Mouse (Mus musculus) CH12.LX (cell line): ENCODE measurements at regions not wholly inside any gene's neighbourhood (a gene's known extent, or its start where the extent isn't known, plus 50 kb on each side); places are given as distances from the start of the nearest gene placed in this dataset.

ENCODE experiments used
- DNase-seq: peaks from one replicate; pipeline ENCODE4 v3.0.0-alpha.2; 2013; ENCODE audit errors: extremely low read depth
- H3K27ac ChIP-seq: 2 replicates; pipeline ENCODE4 v1.5.1; 2012; ENCODE audit warnings: low read depth, mild to moderate bottlenecking, control low read depth, moderate library complexity; ENCODE audit not compliant: insufficient read depth
- H3K27me3 ChIP-seq: replicated peaks from 2 replicates; pipeline ENCODE3; 2012; ENCODE audit warnings: inconsistent platforms
- H3K36me3 ChIP-seq, 2 experiments: replicated peaks in 1 of 2; 2 replicates each; pipeline versions ENCODE3 to v1.6.1; 2012; ENCODE audit warnings: inconsistent platforms in 1 of 2, low read length in 1 of 2, mild to moderate bottlenecking in 1 of 2, mixed read lengths in 1 of 2, moderate library complexity in 1 of 2; ENCODE audit not compliant: control insufficient read depth in 1 of 2, insufficient read depth in 1 of 2
- H3K4me1 ChIP-seq, 2 experiments: 2 replicates each; pipeline ENCODE4 v1.6.1; 2012; ENCODE audit warnings: inconsistent platforms in 1 of 2, moderate library complexity in 1 of 2; ENCODE audit not compliant: insufficient read depth in 2 of 2, control insufficient read depth in 1 of 2
- H3K4me2 ChIP-seq: 2 replicates; pipeline ENCODE4 v1.6.1; 2012; ENCODE audit warnings: low read depth, mild to moderate bottlenecking, control low read depth; ENCODE audit not compliant: poor library complexity, insufficient read depth, severe bottlenecking
- H3K4me3 ChIP-seq, 3 experiments: fragments of 150-350 bp in 1 of 3; sonication (generic) in 1 of 3; replicated peaks in 1 of 3; 2 replicates each; pipeline versions ENCODE3 to v1.5.1; 2011 to 2012; ENCODE audit warnings: low read depth in 2 of 3, low read length in 2 of 3, mild to moderate bottlenecking in 2 of 3, moderate library complexity in 2 of 3, control low read depth in 1 of 3, improper control_type of control experiment in 1 of 3, inconsistent platforms in 1 of 3, mixed read lengths in 1 of 3; ENCODE audit not compliant: poor library complexity in 1 of 3
- H3K79me2 ChIP-seq: replicated peaks from 2 replicates; pipeline ENCODE4 v1.6.1; 2012; ENCODE audit warnings: mild to moderate bottlenecking, moderate library complexity; ENCODE audit not compliant: control insufficient read depth, poor library complexity, insufficient read depth, severe bottlenecking; ENCODE audit errors: extremely low read depth
- H3K9ac ChIP-seq: 2 replicates; pipeline ENCODE4 v1.6.1; 2012; ENCODE audit warnings: low read depth, mild to moderate bottlenecking, control low read depth, moderate library complexity; ENCODE audit not compliant: insufficient read depth
- H3K9me3 ChIP-seq: replicated peaks from 2 replicates; pipeline ENCODE3; 2012; ENCODE audit warnings: low read length, inconsistent platforms, mixed read lengths
- BHLHE40 ChIP-seq: IDR thresholded peaks from 2 replicates; pipeline ENCODE4 v1.6.1; 2011; ENCODE audit warnings: mild to moderate bottlenecking, low read depth, low read length, improper control_type of control experiment
- E2F4 ChIP-seq: IDR thresholded peaks from 2 replicates; pipeline ENCODE4 v1.6.1; 2011; ENCODE audit warnings: low read depth, low read length, improper control_type of control experiment; ENCODE audit not compliant: insufficient replicate concordance
- ELF1 ChIP-seq: IDR thresholded peaks from 2 replicates; pipeline ENCODE4 v1.6.1; 2014; ENCODE audit warnings: low read depth, mild to moderate bottlenecking, inconsistent platforms, low read length, improper control_type of control experiment
- GABPA ChIP-seq: IDR thresholded peaks from 2 replicates; pipeline ENCODE4 v1.6.1; 2012; ENCODE audit warnings: low read depth, low read length, improper control_type of control experiment, inconsistent platforms; ENCODE audit not compliant: insufficient replicate concordance
- KAT2A ChIP-seq: IDR thresholded peaks from 2 replicates; pipeline ENCODE4 v1.6.1; 2012; ENCODE audit warnings: low read length, improper control_type of control experiment, inconsistent platforms; ENCODE audit not compliant: insufficient replicate concordance
- MAX ChIP-seq: IDR thresholded peaks from 2 replicates; pipeline ENCODE4 v1.6.1; 2011; ENCODE audit warnings: low read length, improper control_type of control experiment
- MAZ ChIP-seq: IDR thresholded peaks from 2 replicates; pipeline ENCODE4 v1.6.1; 2012; ENCODE audit warnings: low read depth, mild to moderate bottlenecking, inconsistent platforms, low read length, improper control_type of control experiment, moderate library complexity
- MEF2A ChIP-seq: IDR thresholded peaks from 2 replicates; pipeline ENCODE4 v1.6.1; 2014; ENCODE audit warnings: low read depth, mild to moderate bottlenecking, inconsistent platforms, low read length, improper control_type of control experiment, borderline replicate concordance
- MXI1 ChIP-seq: IDR thresholded peaks from 2 replicates; pipeline ENCODE4 v1.6.1; 2011; ENCODE audit warnings: mild to moderate bottlenecking, low read depth, low read length, improper control_type of control experiment
- NELFE ChIP-seq: IDR thresholded peaks from 2 replicates; pipeline ENCODE4 v1.6.1; 2011; ENCODE audit warnings: low read depth, low read length, improper control_type of control experiment
- NRF1 ChIP-seq: IDR thresholded peaks from 2 replicates; pipeline ENCODE4 v1.6.1; 2014; ENCODE audit warnings: low read depth, mild to moderate bottlenecking, inconsistent platforms, low read length, improper control_type of control experiment, moderate library complexity
- PAX5 ChIP-seq: IDR thresholded peaks from 2 replicates; pipeline ENCODE4 v1.6.1; 2012; ENCODE audit warnings: low read length, inconsistent platforms, mixed read lengths
- POLR2A ChIP-seq: IDR thresholded peaks from 2 replicates; pipeline ENCODE4 v1.6.1; 2011; ENCODE audit warnings: low read depth, mild to moderate bottlenecking, improper control_type of control experiment, low read length
- POLR2AphosphoS2 ChIP-seq: IDR thresholded peaks from 2 replicates; pipeline ENCODE4 v1.6.1; 2011; ENCODE audit warnings: low read depth, low read length, improper control_type of control experiment
- RAD21 ChIP-seq: IDR thresholded peaks from 2 replicates; pipeline ENCODE4 v1.6.1; 2011; ENCODE audit warnings: low read depth, mild to moderate bottlenecking, low read length, improper control_type of control experiment, moderate library complexity
- RCOR1 ChIP-seq: conservative IDR thresholded peaks from 2 replicates; pipeline ENCODE4 v1.6.1; 2012; ENCODE audit warnings: low read depth, mild to moderate bottlenecking, inconsistent platforms, low read length, improper control_type of control experiment
- TCF12 ChIP-seq: IDR thresholded peaks from 2 replicates; pipeline ENCODE4 v1.6.1; 2014; ENCODE audit warnings: low read depth, mild to moderate bottlenecking, inconsistent platforms, low read length, improper control_type of control experiment
- USF1 ChIP-seq: IDR thresholded peaks from 2 replicates; pipeline ENCODE4 v1.6.1; 2014; ENCODE audit warnings: low read depth, mild to moderate bottlenecking, inconsistent platforms, low read length, improper control_type of control experiment
- USF2 ChIP-seq: conservative IDR thresholded peaks from 2 replicates; pipeline ENCODE4 v1.6.1; 2011; ENCODE audit warnings: low read depth, low read length, improper control_type of control experiment
- ZKSCAN1 ChIP-seq: IDR thresholded peaks from 2 replicates; pipeline ENCODE4 v1.6.1; 2012; ENCODE audit warnings: low read depth, inconsistent platforms, low read length, improper control_type of control experiment, borderline replicate concordance
- ZMIZ1 ChIP-seq: IDR thresholded peaks from 2 replicates; pipeline ENCODE4 v1.6.1; 2012; ENCODE audit warnings: low read depth, mild to moderate bottlenecking, inconsistent platforms, low read length, improper control_type of control experiment
- dilution Hi-C: fragments of 300-500 bp; cut with MboI; formaldehyde crosslinking; loops from 2 replicates; pipeline ENCODE4 v1.14.3; 2020; ENCODE audit warnings: low sequenced_read_pairs; ENCODE audit not compliant: extremely low pct_unique_long_range_greater_than_20kb, extremely low pct_ligation_motif_present
- in situ Hi-C: fragments of 300-500 bp; cut with MboI; formaldehyde crosslinking; loops from 3 replicates; pipeline ENCODE4 v1.14.3; 2019; ENCODE audit warnings: low sequenced_read_pairs, low pct_ligation_motif_present, low pct_unique_long_range_greater_than_20kb, mixed read lengths

- Histone ChIP-seq H3K4me3 (no peak overlapping the region), H3K27me3 (no peaks in the 10 kb centered on the region), H3K4me1 (no peaks in the 10 kb centered on the region), H3K9ac (no peak overlapping the region), H3K27ac (no peak overlapping the region), H3K9me3 (peaks cover 20% of the 10 kb centered on the region)
- no peak for DNase-seq
- in situ Hi-C loops: no loop called here
- TF ChIP-seq TCF12 (no peak), BHLHE40 (no peak), KAT2A (no peak), NRF1 (no peak), POLR2A (no peak), USF2 (no peak), POLR2AphosphoS2 (no peak), USF1 (no peak), E2F4 (no peak), MEF2A (no peak), NELFE (no peak), MAX (no peak)
- TF ChIP-seq, all 38 proteins: peak for 0
- Histone ChIP-seq H3K4me2 (no peak overlapping the region), H3K79me2 (no peaks in the 10 kb centered on the region), H3K36me3 (no peaks in the 10 kb centered on the region)
- dilution Hi-C loops: no loop called here
Observed at GRCm38 (mm10) chr2:138689497-138689896, 433.1 kb downstream of the Btbd3 start.

GRCm38 (mm10) chr2:138702783-138703182 is 446.4 kb downstream of the Btbd3 start:
- TF ChIP-seq ELF1 (no peak), MXI1 (no peak), POLR2AphosphoS2 (no peak), RCOR1 (no peak), TCF12 (no peak), PAX5 (no peak), ZKSCAN1 (no peak), GABPA (no peak), RAD21 (no peak), ZMIZ1 (no peak), MAZ (no peak)
- no peak overlapping the region for H3K4me3 ChIP-seq
- H3K79me2 ChIP-seq: no peaks in the 10 kb centered on the region
- H3K9me3 ChIP-seq: peaks cover 45% of the 10 kb centered on the region
- no peak overlapping the region for H3K4me2 ChIP-seq
- no peak for DNase-seq
- H3K27ac ChIP-seq: no peak overlapping the region
- H3K36me3 ChIP-seq: no peaks in the 10 kb centered on the region
- dilution Hi-C loops: no loop called here
- no peak overlapping the region for H3K9ac ChIP-seq
- no peaks in the 10 kb centered on the region for H3K4me1 ChIP-seq
- no peaks in the 10 kb centered on the region for H3K27me3 ChIP-seq
- in situ Hi-C loops: no loop called here
